Mouse (Mus musculus) embryonic stem cell, embryonic (primary cell): ENCODE measurements around the gene Lef1.

Source experiments
- CTCF ChIA-PET, 4 experiments: fragments of 300-600 bp in 2 of 4; fragments of 350-600 bp in 2 of 4; sonication (Branson Sonifier 250); formaldehyde crosslinking; loops; one replicate each; lab custom pipeline; 2022; ENCODE audit warnings: inconsistent platforms in 2 of 4; lab: Charles Lee
- POLR2A ChIA-PET, 4 experiments: fragments of 300-600 bp in 2 of 4; fragments of 350-600 bp in 2 of 4; sonication (Branson Sonifier 250); formaldehyde crosslinking; loops; one replicate each; lab custom pipeline; 2022; ENCODE audit warnings: antibody characterized with exemption in 4 of 4, inconsistent platforms in 1 of 4; lab: Charles Lee

Gene Lef1

DNA sequence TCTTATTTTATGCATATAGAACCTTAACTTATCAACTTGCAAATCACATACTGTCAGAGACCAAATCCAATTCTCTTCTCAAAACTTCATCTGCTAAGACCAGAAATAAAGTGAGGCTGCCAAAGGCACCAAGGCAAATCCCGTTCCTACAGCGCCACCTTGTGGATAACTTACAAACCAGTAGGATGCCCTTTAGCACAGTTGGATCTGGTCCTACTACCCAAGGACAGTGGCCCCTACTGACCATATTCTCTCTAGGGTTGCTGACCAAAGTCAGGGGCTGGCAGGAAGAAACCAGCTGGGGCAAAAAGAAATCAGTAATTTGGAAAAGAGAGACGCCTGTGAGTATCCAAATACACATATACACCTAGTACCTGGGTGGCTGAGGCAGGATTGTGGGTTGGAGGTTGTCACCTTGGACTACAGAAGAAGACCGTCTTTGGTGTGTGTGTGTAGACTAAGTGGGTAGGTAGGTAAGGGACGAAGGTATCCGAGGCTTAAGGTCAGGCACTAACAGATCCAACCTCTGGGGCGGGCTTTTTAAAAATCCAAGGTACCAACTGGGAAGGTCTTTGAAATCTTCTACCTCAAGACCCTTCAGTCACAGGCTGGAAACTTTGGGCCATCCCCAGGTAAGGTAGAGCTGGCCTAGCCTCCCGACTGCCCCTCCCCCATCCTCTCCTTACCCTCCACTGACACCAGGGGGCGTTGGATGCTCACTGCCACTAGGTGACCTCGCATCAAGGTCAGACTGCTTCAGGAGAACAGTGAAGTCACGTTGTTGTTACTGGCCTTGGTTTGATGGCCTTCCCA, 135.7 kb downstream of the Lef1 start:
- CTCF ChIA-PET: interaction anchor here (0.7 to 1.9 kb wide), 18 partner anchors 8 to 548 kb away, joined by 3 to 11 read pairs (median 3); no protein-coding TSS in a partner anchor
- POLR2A ChIA-PET: interaction anchor here in 3 of 4 experiments (0.7 to 1.5 kb wide), 12 partner anchors 8 to 537 kb away, joined by 3 to 10 read pairs (median 3); partner anchors contain the start of genes Hadh (in 3 of the 3), Lef1 (in 1 of the 3), Ostc (in 1 of the 3) and Papss1 (in 1 of the 3)

DNA sequence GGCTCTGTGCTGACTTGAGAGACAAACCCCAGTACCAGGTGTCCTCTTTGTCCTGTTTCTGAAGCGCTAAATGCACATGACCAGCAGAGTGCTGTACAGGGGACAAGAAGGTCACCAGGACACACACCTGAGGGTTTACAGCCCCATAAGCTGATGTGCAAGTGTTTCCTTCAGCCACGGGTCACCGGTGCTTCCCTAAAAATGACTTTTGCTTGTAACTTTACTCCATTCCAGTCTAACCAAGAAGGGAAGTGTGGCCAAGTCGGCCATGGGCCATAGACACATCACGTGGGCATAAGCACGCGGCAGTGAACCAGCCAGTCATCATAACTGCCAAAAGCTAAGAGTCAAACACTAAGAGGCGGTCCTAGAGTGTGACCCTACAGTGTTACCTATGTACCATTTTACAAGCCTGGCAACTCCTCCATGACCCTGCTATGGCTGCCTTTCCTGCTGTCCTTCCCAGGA, 136.3 kb downstream of the Lef1 start:
- CTCF ChIA-PET: interaction anchor here (0.7 to 1.9 kb wide), 17 partner anchors 8 to 485 kb away, joined by 3 to 11 read pairs (median 3); no protein-coding TSS in a partner anchor

DNA sequence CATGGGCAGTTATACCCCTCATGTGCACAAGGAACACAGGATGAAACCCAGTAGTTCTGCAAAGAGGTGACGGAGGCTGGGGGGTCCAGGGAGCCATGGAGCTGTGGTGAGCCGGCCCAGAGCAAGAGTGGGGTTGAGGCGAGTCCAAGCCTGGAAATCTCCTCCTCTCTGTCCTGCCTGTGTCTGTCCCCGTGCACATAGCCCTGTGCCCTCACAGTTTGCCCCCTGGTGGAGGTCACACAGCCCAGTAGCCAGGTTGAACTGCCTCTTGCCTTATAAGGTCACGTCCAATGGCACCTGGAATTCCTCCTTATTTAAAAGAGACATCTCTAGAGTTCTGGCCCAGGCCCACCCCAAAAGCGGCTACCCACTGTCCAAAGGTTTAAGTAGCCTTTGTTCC, 137.2 kb downstream of the Lef1 start:
- ChIA-PET POLR2A (interaction anchor here in 3 of 4 experiments (0.6 to 3.5 kb wide), 16 partner anchors 10 to 538 kb away, joined by 3 to 18 read pairs (median 4); partner anchors contain the start of genes Hadh (in 2 of the 3), Lef1 (in 1 of the 3) and Ostc (in 1 of the 3)), CTCF (interaction anchor here in 2 of 4 experiments (1.0 to 1.3 kb wide), 3 partner anchors 10 to 33 kb away, joined by 3 to 6 read pairs (median 5); no protein-coding TSS in a partner anchor)

More for the DNA sequence above, 136.3 kb downstream of the Lef1 start:
- POLR2A ChIA-PET: interaction anchor here in 3 of 4 experiments (0.7 to 1.5 kb wide), 13 partner anchors 9 to 537 kb away, joined by 3 to 10 read pairs (median 3); partner anchors contain the start of genes Hadh (in 3 of the 3), Lef1 (in 1 of the 3), Ostc (in 1 of the 3) and Papss1 (in 1 of the 3)

DNA sequence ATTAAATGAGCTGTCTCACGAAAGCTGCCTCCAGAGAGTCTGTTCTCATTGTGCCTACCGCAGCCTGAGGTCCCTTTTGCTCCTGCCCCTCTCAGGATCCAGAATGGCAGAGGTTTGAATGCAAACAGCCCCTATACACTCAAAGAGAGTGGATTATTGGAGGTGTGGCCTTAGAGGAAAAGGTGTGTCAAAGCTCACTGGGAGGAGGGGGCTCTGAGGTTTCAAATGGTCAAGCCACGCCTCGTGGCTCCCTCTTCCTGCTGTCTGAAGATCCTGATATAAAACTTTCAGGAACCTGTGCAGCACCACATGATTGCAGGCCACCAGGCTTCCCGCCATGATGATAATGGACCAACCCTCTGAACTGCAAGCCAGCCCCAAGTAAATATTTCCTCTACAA, 137.6 kb downstream of the Lef1 start:
- CTCF ChIA-PET: interaction anchor here in 1 of 4 experiments (0.6 to 1.0 kb wide), 2 partner anchors 10 to 536 kb away, joined by 3 to 6 read pairs; no protein-coding TSS in a partner anchor
- POLR2A ChIA-PET: interaction anchor here in 3 of 4 experiments (0.6 to 3.5 kb wide), 19 partner anchors 9 to 538 kb away, joined by 3 to 18 read pairs (median 4); partner anchors contain the start of genes Hadh (in 2 of the 3) and Ostc (in 1 of the 3)

DNA sequence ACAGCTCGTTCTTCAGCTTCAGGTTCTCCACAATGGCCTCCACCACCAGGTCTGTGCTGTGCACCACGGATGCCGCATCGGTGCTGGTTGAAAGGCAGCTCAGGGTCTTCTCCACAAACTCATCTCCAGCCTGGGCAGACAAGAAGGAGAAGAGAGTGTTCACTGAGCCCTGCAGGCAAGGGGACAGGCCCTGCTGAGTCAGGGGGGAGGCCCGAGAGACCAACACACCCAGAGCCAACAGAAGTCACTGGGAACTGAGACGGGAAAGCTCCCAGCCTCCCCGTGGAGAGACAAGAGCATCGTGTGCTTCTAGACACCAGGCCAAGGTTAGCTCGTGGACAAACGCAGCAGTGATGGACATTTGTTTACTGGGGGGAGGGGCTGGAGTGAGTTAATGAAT, 138.2 kb downstream of the Lef1 start:
- CTCF ChIA-PET: interaction anchor here in 3 of 4 experiments (0.6 to 1.0 kb wide), 4 partner anchors 11 to 536 kb away, joined by 3 to 6 read pairs (median 3); no protein-coding TSS in a partner anchor

DNA sequence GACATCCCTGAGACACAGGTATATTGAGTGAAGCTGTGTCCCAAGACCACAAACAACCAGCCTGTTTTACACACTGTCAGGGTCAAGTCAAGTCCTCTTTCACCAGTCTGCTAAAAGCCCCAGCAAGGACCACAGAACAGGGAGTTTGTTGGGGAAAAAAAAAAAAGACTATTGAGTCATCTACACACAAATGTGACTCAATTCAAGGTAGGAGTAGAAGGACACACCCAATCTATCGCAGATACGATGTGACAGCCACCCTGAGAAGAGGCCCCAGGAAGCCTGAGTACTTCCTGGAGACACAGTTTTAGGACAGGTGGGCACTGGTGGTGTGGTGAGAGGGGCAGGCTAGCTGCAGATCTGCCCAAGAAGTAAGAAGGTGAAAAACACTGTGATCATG, 140.0 kb downstream of the Lef1 start:
- ChIA-PET CTCF (interaction anchor here in 1 of 4 experiments (0.9 to 1.3 kb wide), 2 partner anchors 13 to 35 kb away, joined by 6 to 7 read pairs; no protein-coding TSS in a partner anchor), POLR2A (interaction anchor here (0.6 to 3.5 kb wide), 5 partner anchors 18 to 86 kb away, joined by 3 to 18 read pairs (median 4); partner anchors contain the start of gene Hadh (in 1 of the 4))

More for the DNA sequence above, 138.2 kb downstream of the Lef1 start:
- POLR2A ChIA-PET: interaction anchor here in 3 of 4 experiments (0.5 to 3.5 kb wide), 20 partner anchors 11 to 539 kb away, joined by 3 to 18 read pairs (median 4); partner anchors contain the start of genes Hadh (in 2 of the 3) and Ostc (in 1 of the 3)

DNA sequence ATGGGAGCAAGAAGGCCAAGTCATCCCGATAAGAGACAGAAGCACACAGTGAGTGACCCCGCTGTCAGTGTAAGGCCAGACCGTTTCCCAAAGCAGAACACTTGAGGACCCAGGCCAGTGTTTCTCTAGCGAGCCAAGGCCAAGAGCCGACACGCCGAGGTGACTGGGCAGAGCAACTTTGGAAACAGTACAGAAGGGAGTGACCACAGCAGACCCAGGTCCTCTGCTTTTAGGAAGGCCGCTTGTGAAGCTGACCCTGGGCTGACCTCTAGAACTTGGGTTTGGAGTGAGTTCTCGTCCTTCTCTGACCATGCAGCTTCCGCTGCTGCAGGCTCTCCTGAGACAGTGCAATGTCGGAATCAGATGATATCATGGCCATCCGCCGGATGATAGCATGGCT, 140.7 kb downstream of the Lef1 start:
- CTCF ChIA-PET: interaction anchor here in 2 of 4 experiments (0.5 to 1.3 kb wide), 3 partner anchors 13 to 643 kb away, joined by 3 to 7 read pairs (median 4); partner anchors contain the start of gene Lef1 (in 1 of the 2)
- POLR2A ChIA-PET: interaction anchor here in 3 of 4 experiments (0.8 to 1.6 kb wide), 4 partner anchors 9 to 21 kb away, joined by 3 to 4 read pairs (median 4); partner anchors contain the start of gene Hadh (in 2 of the 3)

DNA sequence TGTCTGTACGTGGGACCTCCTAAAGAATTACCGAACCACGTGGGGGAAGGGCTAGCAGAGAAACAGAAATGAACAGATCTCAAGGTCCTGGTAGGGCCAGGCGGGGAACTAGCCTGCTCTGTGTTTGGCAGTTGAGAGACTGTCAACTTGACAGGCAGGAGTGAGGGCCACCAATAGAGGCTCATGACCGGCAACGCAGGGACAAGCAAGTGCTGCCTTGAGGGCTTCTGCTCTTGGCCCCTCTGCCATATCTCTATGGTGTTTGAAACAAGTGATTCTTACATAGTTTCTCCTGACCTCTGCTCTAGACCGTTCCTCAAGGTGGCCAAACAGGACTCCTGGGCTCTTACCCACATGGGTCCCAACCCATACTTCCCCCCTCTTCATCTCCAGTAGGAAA, 141.3 kb downstream of the Lef1 start:
- ChIA-PET CTCF (interaction anchor here in 1 of 4 experiments (0.6 kb wide), 1 partner anchor 643 kb away, joined by 3 read pairs; no protein-coding TSS in a partner anchor), POLR2A (interaction anchor here in 3 of 4 experiments (0.5 to 1.6 kb wide), 5 partner anchors 8 to 26 kb away, joined by 3 to 4 read pairs (median 3); partner anchors contain the start of gene Hadh (in 2 of the 3))

DNA sequence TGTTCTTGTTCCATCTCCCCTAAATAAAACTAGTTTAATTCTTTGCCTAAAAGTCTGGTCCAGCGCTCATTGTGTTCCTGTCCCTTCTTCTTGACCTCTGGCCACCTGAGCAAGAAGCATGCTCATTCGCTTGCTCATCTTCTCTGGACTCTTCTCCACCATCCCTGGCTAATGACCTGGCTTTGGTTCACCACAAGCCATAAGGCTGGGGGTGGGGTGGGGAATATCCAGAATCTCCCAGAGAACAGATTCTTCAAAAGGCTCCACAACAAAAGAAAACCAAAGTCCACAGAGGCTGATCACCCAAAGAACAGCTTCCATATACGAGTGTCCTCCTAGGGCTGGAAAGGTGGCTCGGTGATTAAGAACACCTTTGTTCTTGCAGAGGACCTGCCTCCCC, 144.7 kb downstream of the Lef1 start:
- ChIA-PET CTCF (interaction anchor here in 2 of 4 experiments (0.6 to 1.1 kb wide), 3 partner anchors 9 to 263 kb away, joined by 3 to 10 read pairs (median 3); no protein-coding TSS in a partner anchor), POLR2A (no interaction called here)

DNA sequence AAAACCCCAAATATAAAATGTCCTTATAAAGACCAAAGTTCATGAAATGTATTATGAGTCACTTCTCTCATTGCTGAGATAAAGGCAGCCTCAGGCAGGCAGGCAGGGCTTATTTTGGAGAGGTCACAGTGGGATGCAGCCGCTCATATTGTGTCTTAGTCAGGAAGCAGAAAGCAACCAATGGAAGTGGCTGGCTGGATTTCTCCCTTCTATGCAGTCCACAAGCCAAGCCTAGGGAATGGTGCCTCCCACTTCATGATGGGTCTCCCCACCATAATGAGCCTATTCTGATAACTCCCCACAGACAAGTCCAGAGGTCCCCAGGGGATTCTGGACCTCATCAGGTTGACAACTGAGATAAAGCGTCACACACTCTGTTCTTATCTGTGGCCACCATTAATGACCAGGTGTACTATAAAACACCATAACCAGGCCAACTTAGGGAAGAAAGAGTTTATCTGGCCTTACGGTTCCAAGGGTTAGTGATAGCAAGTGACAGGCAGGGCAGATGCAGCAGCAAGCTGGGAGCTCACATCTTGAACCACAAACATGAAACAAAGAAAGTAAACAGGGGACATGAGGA, 145.2 kb downstream of the Lef1 start:
- ChIA-PET CTCF (interaction anchor here in 1 of 4 experiments (0.6 kb wide), 1 partner anchor 263 kb away, joined by 3 read pairs; no protein-coding TSS in a partner anchor), POLR2A (no interaction called here)

DNA sequence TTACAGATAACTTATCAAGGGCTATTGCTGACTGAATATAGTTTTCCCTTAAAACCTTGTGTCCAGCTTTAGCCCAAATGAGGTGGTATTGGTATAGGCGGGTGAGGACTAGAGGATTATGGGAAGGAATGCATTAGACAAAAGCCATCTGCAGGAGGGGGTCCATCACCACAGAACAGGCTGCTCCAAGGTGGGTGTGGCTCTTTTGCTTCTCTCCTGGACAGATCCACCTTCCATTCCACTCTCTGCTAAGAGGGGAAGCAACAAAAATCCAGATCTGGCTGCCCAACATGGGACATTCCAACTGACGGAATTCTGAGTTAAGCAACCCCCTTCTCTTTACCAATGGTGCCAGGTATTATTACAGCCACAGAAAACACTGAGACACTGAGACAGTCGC, 148.7 kb downstream of the Lef1 start:
- CTCF ChIA-PET: no interaction called here
- POLR2A ChIA-PET: interaction anchor here in 3 of 4 experiments (0.9 to 1.7 kb wide), 5 partner anchors 11 to 13 kb away, joined by 3 to 5 read pairs (median 4); partner anchors contain the start of gene Hadh (in 1 of the 3)

DNA sequence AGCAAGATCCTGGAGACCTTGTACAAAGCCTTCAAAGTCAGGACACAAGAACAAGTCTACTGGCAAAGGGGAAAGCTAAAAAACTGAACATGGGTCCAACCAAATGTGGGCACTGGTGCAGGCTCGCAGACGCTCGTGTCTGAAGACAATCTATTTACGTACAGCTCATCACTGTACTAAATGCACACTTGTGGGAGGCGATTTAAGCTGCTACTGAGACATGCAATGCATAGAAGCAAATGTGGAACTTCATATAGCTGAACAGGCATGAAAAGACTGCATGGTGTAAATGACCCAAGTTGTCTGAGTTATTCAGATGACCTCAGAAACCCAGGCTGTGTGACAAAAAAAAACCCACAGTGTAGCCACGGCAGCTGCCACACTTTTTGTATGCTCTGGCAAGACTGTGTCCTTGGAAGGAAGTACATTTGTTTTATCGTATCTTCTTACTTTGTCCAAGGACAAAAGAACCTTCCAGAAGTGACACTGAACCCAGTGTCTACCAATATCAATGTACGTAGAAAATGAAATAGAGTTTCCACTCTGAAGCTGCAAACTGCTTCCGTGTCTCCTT, 149.2 kb downstream of the Lef1 start:
- ChIA-PET CTCF (interaction anchor here in 1 of 4 experiments (0.6 kb wide), 1 partner anchor 12 kb away, joined by 4 read pairs; the partner anchor contains the start of gene Hadh), POLR2A (interaction anchor here (1.1 to 1.7 kb wide), 6 partner anchors 8 to 13 kb away, joined by 3 to 7 read pairs (median 4); partner anchors contain the start of gene Hadh (in 1 of the 4))

DNA sequence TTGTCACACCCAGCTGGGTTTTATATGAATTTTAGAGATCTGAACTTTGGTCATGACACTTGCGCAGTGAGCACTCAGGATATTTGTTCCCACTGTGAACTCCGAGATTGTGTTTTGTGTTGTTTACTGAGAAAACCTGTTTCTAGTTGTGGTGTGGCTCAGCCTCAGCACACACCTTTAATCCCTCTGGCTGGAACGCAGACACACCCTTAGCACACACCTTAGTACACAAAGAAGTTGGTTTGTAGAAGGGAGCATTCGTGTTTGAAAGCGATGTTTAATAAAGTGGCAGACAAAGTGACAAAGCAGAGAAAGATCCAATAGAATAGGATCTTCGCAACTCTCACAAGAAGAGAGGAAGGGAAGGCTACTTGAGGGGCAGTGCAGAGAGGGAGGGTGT, 150.1 kb downstream of the Lef1 start:
- POLR2A ChIA-PET: interaction anchor here in 3 of 4 experiments (1.1 to 1.3 kb wide), 3 partner anchors 9 to 11 kb away, joined by 4 to 7 read pairs (median 4); no protein-coding TSS in a partner anchor
- CTCF ChIA-PET: no interaction called here

DNA sequence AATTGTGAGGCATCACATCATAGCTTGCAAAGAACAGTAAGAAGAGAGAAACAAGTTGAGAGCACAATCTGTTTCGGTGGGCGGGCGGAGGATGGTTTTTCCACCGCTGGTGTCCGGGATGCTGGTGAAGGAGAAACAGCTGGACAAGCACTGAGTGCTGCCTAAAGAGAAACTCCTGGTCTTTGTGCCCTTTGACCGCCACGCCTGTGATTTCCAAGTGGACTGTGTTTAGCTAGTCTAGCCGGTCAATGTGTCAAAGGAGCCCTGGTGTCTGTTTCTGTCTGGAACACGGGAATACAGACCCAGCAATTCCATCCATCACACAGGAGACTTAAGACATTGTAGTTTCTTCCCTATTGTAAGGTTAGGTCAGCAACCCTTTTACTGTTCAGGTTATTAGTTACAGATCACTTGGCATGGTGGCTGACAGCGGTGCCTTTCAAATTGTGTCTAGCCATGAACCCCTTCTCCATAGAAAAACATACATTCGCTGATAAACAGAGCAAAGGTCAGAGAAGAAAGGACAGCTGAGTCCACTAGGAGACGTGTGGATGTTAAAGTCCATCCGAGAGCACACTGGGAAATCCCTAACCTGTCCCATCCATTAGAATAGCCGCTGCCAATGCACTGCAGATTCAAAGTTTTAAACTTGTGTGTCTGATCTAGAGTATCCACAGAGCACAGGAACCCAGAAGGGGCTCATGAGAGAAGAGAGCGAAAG, 153.7 kb downstream of the Lef1 start:
- ChIA-PET POLR2A (interaction anchor here in 1 of 4 experiments (1.1 kb wide), 1 partner anchor 8 kb away, joined by 5 read pairs; the partner anchor contains the start of gene Hadh), CTCF (interaction anchor here in 2 of 4 experiments (0.6 to 0.7 kb wide), 2 partner anchors 59 to 69 kb away, joined by 3 to 5 read pairs; no protein-coding TSS in a partner anchor)

DNA sequence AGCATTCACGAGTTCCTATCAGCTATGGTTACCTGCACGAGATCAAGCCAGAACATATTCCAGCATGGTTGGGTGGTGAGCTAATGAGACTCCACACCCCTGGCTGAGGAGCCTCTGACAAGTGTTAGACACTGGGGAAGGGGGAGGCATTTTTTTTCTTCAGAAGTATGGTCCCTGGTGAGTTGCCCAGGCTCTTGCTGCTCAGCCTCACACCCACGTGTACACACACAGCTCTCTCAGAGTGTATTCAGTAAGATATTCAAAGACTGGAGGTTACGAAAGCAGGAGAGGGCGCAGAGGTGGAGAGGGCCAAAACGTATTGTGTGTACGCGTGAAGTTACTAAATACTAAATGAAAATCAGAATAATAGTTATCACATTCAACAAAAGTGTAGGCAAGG, 155.2 kb downstream of the Lef1 start:
- ChIA-PET POLR2A (no interaction called here), CTCF (no interaction called here)
